Mouse (Mus musculus) retina, adult 2 months (tissue): ENCODE measurements around the gene Tenm4.

ENCODE experiments used
- DNase-seq: peaks from one replicate; pipeline ENCODE4 v3.0.0-alpha.2; 2012; ENCODE audit warnings: low read depth, low spot score

Gene Tenm4

GRCm38 (mm10) chr7:96842477-96843255, 671.6 kb downstream of the Tenm4 start:
- DNase-seq = no peak

GRCm38 (mm10) chr7:96844104-96844894, 673.3 kb downstream of the Tenm4 start:
- DNase-seq = no peak

GRCm38 (mm10) chr7:96852781-96853180, 681.7 kb downstream of the Tenm4 start:
- DNase-seq = no peak

GRCm38 (mm10) chr7:96855867-96856406, 684.9 kb downstream of the Tenm4 start:
- no peak for DNase-seq

DNA sequence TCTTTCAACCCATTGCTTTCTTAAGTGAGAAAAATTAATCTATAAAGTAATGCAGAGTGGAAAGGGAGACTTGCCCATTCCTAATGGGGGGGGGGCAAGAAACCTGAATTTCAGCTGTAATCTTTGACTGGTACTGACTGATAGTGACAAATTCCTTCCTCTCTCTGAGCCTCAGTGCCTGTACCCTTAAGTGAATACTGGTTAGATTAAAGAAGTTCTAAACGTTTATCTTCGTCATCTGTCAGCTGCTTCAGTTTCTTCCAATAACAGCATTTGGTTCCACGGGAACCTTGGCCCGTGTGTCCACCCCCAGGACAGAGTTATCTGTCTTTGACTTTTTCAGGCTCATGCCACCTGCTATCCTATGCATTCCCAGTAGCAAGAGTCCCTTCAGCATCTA, 685.5 kb downstream of the Tenm4 start:
- DNase-seq = no peak

GRCm38 (mm10) chr7:96859077-96859476, 688.0 kb downstream of the Tenm4 start:
- no peak for DNase-seq

- DNase-seq = no peak
These were observed 688.6 kb downstream of the Tenm4 start for GRCm38 (mm10) chr7:96859684-96860083.

DNA sequence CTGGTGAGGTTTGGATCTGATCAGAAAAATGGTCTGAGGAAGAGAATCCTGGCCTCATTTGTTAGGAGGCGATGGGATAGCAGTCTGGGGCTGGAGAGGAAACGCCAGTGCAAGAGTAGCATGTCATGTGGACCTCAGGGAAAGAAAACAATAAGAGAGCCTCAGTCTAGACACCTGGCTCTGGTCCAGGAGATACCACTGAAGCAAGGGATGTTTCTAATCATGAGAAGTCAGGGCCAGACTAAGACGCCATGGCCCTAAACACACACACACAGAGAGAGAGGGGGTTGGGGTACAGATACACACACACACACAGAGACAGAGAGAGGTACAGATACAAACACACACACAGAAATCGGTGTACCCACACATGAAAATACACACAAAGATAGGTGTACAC, 689.6 kb downstream of the Tenm4 start:
- DNase-seq = no peak

- DNase-seq = no peak
These were observed 694.1 kb downstream of the Tenm4 start for GRCm38 (mm10) chr7:96864894-96865722.

GRCm38 (mm10) chr7:96869079-96869810, 698.2 kb downstream of the Tenm4 start:
- peak; percentile 22 for DNase-seq

DNA sequence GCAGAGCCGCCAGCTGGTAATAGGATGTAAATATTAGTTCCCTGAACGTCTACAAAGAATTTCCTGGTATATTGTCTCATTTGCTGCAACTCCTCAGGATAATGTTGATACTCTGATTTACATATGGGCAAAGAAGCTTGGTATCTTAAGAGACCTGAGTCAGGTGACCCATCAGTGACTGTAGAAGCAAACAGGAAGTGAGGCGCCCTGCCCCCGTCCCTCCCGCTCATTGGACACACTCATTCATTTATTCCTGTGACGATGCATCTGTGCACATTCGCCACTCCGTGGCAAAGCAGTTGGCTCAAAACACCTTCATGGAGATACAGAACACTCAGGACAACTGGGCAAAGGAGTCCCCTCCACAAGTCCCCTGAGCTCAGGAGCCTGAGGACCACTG, 699.4 kb downstream of the Tenm4 start:
- no peak for DNase-seq

GRCm38 (mm10) chr7:96871031-96871430, 700.0 kb downstream of the Tenm4 start:
- DNase-seq = no peak

GRCm38 (mm10) chr7:96878511-96879276, 707.6 kb downstream of the Tenm4 start:
- DNase-seq = no peak

DNA sequence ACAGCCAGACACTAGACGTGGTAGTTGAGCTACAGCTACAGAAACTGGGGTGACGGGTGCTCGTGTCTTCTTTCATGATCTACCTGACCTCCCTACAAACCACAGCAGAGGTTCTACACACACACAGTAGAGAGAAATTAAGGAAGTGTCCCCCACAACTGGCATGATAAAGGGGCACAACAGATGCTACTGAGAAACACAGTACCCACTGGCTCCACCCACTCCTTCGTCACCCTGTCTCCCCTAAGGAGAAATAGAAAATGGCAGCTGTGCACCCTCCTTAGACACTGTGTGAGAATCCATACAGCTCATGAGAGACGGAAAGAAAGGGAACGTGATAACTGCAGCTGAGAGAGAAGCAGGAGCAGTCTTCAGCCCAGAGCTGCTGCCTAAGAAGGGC, 708.5 kb downstream of the Tenm4 start:
- no peak for DNase-seq

GRCm38 (mm10) chr7:96880221-96880944, 709.3 kb downstream of the Tenm4 start:
- DNase-seq = no peak

DNA sequence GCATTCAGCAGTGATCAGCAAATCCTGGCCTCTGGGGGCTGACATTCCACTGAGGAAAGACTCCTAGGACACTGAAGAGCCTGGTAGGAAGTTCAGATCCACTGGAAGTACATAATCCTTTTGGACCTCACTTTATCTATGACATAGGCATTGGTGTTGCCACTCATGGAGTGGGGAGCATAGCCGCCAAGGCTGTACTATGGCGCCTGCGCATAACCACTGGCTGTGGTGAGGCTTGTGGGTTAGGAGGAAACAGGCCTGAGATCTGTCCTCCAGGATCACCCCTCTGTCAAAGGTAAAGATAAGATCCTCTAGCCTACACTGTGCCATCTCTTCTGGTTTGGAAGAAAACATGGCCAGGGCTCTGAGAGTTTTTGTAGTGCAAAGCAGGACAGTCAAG, 712.3 kb downstream of the Tenm4 start:
- no peak for DNase-seq

GRCm38 (mm10) chr7:96887088-96887654, 716.1 kb downstream of the Tenm4 start:
- no peak for DNase-seq

- no peak for DNase-seq
These were observed 718.3 kb downstream of the Tenm4 start for GRCm38 (mm10) chr7:96889061-96890034.
